In the genomic region with DNA sequence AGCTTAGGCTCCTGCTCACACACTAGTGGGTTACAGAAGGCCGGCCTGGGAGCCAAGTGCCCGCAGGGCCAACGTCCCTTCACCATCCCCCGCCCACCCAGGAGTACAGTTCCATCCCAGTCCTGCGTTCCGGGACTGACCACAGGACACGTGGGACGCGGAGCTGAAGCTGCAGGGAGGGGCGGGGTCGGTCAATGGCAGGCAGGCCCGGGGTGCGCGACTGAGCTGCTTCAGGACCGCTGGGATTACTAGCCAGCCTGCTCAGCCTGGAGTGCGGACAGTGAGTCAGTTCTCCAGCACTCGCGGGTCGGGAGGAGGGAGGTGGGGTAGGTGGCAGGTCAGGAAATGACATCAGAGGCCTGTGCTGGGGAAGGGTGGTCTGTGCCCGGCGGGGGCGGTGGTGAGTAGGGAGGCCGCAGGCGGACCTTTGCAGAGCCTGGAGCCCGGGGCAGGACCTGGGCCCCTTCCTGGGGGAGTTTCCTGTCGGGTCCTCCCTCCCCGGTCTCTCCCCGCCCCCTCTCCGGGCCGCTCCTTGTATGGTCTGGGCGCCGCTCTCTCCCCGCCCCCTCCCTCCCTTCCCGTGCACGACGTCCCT, we compare ENCODE assay signal across 7 mouse cellular contexts. TPM values are rescaled to one million over a fixed set of nuclear protein-coding genes. Genes with fewer than 3 reads are reported as not detected.
DNase-seq lines count a peak whose midpoint lies in the region; ATAC-seq lines count a peak whose summit lies in the region.

A gene (plus strand): TSS at position 205 of the 595 bp plus-strand sequence.

- H3K27ac ChIP-seq in embryonic facial prominence, embryonic 11.5 days (replicated peaks; ENCODE audit: low read depth, low read length): peak within 1 kb of the TSS; percentile 93
- H3K27ac ChIP-seq in limb, embryonic 11.5 days (replicated peaks; ENCODE audit: low read depth, low read length): peak within 1 kb of the TSS; percentile 92
- peak within 1 kb of the TSS; percentile 89 for H3K27ac ChIP-seq in midbrain, embryonic 14.5 days (replicated peaks; ENCODE audit: low read depth, low read length)

- H3K9me3 ChIP-seq in embryonic facial prominence, embryonic 11.5 days (replicated peaks; ENCODE audit: control insufficient read depth, low read length): no peaks in the 10 kb centered on the region
- H3K9me3 ChIP-seq in limb, embryonic 11.5 days (ENCODE audit: control insufficient read depth, low read length): no peaks in the 10 kb centered on the region
- H3K9me3 ChIP-seq in midbrain, embryonic 14.5 days (ENCODE audit: control insufficient read depth, low read length): no peaks in the 10 kb centered on the region

- peak; percentile 95 for DNase-seq in adrenal gland, postnatal 10 days
- peak; percentile 90 for DNase-seq in embryonic facial prominence, embryonic 11.5 days (ENCODE audit: low spot score)
- peak; percentile 100 for DNase-seq in heart, adult 11 months
- DNase-seq in kidney, adult 18-20 months: peak; percentile 91
- DNase-seq in limb, embryonic 11.5 days (ENCODE audit: low spot score): peak; percentile 94
- DNase-seq in midbrain, embryonic 14.5 days: peak; percentile 87
- peak; percentile 86 to 87 for DNase-seq in spleen, adult 18-20 months

- H3K9ac ChIP-seq in embryonic facial prominence, embryonic 11.5 days (replicated peaks; ENCODE audit: low read length): peak within 1 kb of the TSS; percentile 86
- peak within 1 kb of the TSS; percentile 79 for H3K9ac ChIP-seq in limb, embryonic 11.5 days (ENCODE audit: low read length)
- peak within 1 kb of the TSS; percentile 90 for H3K9ac ChIP-seq in midbrain, embryonic 14.5 days (replicated peaks; ENCODE audit: low read length)

- no peaks in the 10 kb centered on the region; the same call in 1 of the 2 replicates for H3K36me3 ChIP-seq in embryonic facial prominence, embryonic 11.5 days (replicated peaks; ENCODE audit: control insufficient read depth, insufficient read depth, low read depth, low read length)
- no peaks in the 10 kb centered on the region for H3K36me3 ChIP-seq in limb, embryonic 11.5 days (ENCODE audit: control insufficient read depth, insufficient read depth, low read length)
- H3K36me3 ChIP-seq in midbrain, embryonic 14.5 days (ENCODE audit: control insufficient read depth, insufficient read depth, low read length): peaks cover 5% of the 10 kb centered on the region; the same call in 1 of the 2 replicates

- peak; percentile 95 for ATAC-seq in embryonic facial prominence, embryonic 11.5 days (replicated peaks; ENCODE audit: insufficient number of reproducible peaks, low FRiP score, low TSS enrichment, low read depth)
- ATAC-seq in limb, embryonic 11.5 days (ENCODE audit: insufficient number of reproducible peaks, low FRiP score, low TSS enrichment, low read depth): peak; percentile 96
- peak; percentile 88 for ATAC-seq in midbrain, embryonic 14.5 days (ENCODE audit: low FRiP score, low TSS enrichment)

- 0% methylated on average over 24 of the region's 36 CpGs for WGBS in embryonic facial prominence, embryonic 11.5 days
- WGBS in limb, embryonic 11.5 days: 0% methylated on average over 29 of the region's 36 CpGs
- WGBS in midbrain, embryonic 14.5 days: under 1% methylated on average over 25 of the region's 36 CpGs

- peak within 1 kb of the TSS; percentile 80 for H3K4me3 ChIP-seq in embryonic facial prominence, embryonic 11.5 days (ENCODE audit: low read depth, low read length)
- peak within 1 kb of the TSS; percentile 82 for H3K4me3 ChIP-seq in limb, embryonic 11.5 days (ENCODE audit: low read depth, low read length)
- peak within 1 kb of the TSS; percentile 80 for H3K4me3 ChIP-seq in midbrain, embryonic 14.5 days (replicated peaks; ENCODE audit: low read depth, low read length)

- peak within 1 kb of the TSS; percentile 79 for H3K4me2 ChIP-seq in embryonic facial prominence, embryonic 11.5 days (ENCODE audit: low read depth, low read length)
- peak within 1 kb of the TSS; percentile 82 for H3K4me2 ChIP-seq in limb, embryonic 11.5 days (ENCODE audit: low read depth, severe bottlenecking)
- peak within 1 kb of the TSS; percentile 69 for H3K4me2 ChIP-seq in midbrain, embryonic 14.5 days (ENCODE audit: low read length)

- H3K4me1 ChIP-seq in embryonic facial prominence, embryonic 11.5 days (ENCODE audit: control insufficient read depth, insufficient read depth, low read length): peaks cover 4% of the 10 kb centered on the region
- peaks cover 15% of the 10 kb centered on the region for H3K4me1 ChIP-seq in limb, embryonic 11.5 days (ENCODE audit: control insufficient read depth, insufficient read depth, low read length)
- H3K4me1 ChIP-seq in midbrain, embryonic 14.5 days (ENCODE audit: control insufficient read depth, insufficient read depth, low read length): peaks cover 29% of the 10 kb centered on the region

- H3K27me3 ChIP-seq in embryonic facial prominence, embryonic 11.5 days (ENCODE audit: control insufficient read depth, insufficient read depth, low read length): no peaks in the 10 kb centered on the region
- H3K27me3 ChIP-seq in limb, embryonic 11.5 days (ENCODE audit: control insufficient read depth, insufficient read depth, low read length): no peaks in the 10 kb centered on the region
- no peaks in the 10 kb centered on the region for H3K27me3 ChIP-seq in midbrain, embryonic 14.5 days (ENCODE audit: control insufficient read depth, insufficient read depth, low read length)

RNA-seq across cellular contexts. Expression of the gene that starts here (rescaled TPM):
- total RNA-seq in adrenal gland, postnatal 10 days (2021): 100 to 1,000 TPM in 1 of 2 experiments, 10 to 100 TPM in 1; 73.1 to 112 TPM
- polyA plus RNA-seq in embryonic facial prominence, embryonic 11.5 days (2014; fragmentation: Nextera tagmentation; extraction: Ambion mirVana): 61.3 and 71.9 TPM in 2 replicates
- 97.7 and 101 TPM in 2 replicates for polyA plus RNA-seq in limb, embryonic 11.5 days (2014; fragmentation: Nextera tagmentation; extraction: Ambion mirVana)
- 42.1 and 55.7 TPM in 2 replicates for polyA plus RNA-seq in midbrain, embryonic 14.5 days (2014; fragmentation: Nextera tagmentation; extraction: Ambion mirVana)

Comparison
In these comparisons a context has a peak if more than half of its experiments do, and no peak if none do; other contexts are left out.
1. Peak in every context shown above with its lines: DNase-seq, ATAC-seq, H3K4me3 ChIP-seq and H3K27ac ChIP-seq.